Mouse (Mus musculus) heart, postnatal 0 days (tissue): ENCODE data around the gene Tdo2.

Experiments used
- CTCF ChIP-seq: IDR thresholded peaks from 2 replicates; pipeline ENCODE4 v1.5.1; 2016; ENCODE audit warnings: antibody characterized with exemption, control low read depth, low read depth
- EP300 ChIP-seq: IDR thresholded peaks from 2 replicates; pipeline ENCODE4 v1.6.1; 2016; ENCODE audit warnings: antibody characterized with exemption, low read depth

DNA sequence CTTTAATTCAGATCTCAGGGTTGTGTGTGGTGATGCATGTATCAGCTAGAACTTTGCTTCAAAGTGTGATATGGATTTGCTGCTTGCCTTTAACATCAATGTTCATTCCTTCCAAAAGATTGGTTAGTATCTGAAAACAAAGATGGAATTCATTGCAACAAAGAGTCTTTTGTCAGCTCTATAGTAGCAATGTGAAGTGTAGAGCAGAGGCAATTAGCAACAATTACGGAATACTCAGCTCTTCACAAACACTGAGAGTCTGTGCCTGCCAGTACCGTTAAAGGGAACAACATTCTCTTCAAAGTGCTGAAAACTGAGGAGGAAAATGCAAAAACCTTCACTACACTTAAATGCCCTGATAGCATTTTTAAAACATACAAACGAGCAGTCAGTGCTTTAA is 56.3 kb downstream of the Tdo2 start:
- TF ChIP-seq CTCF (no peak), EP300 (no peak)
